Mouse (Mus musculus) urinary bladder, postnatal 14 days (tissue): ENCODE measurements around the gene Abcf2.

Experiments
- DNase-seq: peaks from one replicate; pipeline ENCODE4 v3.0.0; 2021; ENCODE audit warnings: low spot score

Gene Abcf2

GRCm38 (mm10) chr5:24601911-24602750, 24.9 kb upstream of the Abcf2 start:
- DNase-seq: peak; percentile 74

GRCm38 (mm10) chr5:24601071-24601835, 24.0 kb upstream of the Abcf2 start:
- no peak for DNase-seq

GRCm38 (mm10) chr5:24600236-24600635, 23.0 kb upstream of the Abcf2 start:
- no peak for DNase-seq

GRCm38 (mm10) chr5:24599137-24599536, 21.9 kb upstream of the Abcf2 start:
- no peak for DNase-seq

DNA sequence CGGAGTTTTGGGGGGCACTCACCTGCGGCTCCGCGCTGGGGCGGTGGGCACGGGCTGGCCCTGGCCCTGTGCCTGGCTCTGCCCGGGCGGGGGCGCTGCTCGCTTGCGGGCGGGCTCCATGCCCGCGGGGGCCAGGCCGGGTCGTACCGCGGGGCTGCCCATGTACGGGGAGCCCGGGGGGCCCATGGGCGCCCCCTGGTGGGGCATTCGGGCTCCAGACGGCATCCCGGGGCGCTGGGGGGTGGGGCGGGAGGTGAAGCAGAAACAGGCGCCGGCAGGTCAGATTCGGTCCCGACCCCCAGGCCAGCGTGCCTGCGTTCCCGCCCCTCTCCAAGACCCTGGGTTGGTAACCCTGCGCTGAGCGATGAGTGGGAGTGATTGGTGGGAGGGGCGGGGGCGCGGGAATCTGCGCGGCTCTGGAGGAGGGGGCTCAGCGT, 21.3 kb upstream of the Abcf2 start:
- DNase-seq: peak; percentile 62

- DNase-seq: no peak
Observed at GRCm38 (mm10) chr5:24597901-24598569, 20.8 kb upstream of the Abcf2 start.

GRCm38 (mm10) chr5:24597221-24597728, 20.0 kb upstream of the Abcf2 start:
- peak; percentile 81 for DNase-seq

DNA sequence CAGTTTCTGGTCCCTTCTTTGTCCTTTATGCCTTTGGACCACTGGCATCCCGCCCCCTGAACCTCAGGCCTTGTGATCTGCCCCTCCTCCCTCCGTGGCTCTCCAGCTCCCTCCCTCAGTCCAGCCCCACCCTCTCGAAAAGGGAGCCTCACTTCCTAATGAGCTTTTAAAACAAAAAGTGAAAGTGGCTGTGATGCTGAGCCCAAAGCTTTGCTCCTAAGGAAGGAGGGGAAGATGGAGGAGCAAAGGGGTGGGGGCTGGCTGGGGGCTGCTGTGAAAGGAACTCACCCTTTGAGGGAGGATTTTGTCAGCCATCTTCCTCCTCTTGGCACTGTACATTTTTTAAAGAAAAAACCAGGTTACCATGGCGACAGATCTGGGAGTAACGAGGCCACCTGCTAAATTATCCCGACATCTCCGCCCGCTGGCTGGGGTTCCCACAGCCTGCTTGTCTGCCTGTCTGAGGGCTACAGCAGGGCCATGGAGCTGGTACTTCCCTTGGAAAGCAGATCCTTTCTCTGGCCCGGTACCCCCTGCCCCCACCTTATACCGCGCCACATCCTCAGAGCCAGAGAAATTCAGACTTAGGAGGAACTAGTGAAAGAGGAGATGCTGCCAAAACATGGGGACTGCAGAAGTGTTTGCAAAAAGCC, 19.4 kb upstream of the Abcf2 start:
- no peak for DNase-seq

- no peak for DNase-seq
Observed at GRCm38 (mm10) chr5:24595786-24596380, 18.6 kb upstream of the Abcf2 start.

- no peak for DNase-seq
Observed at GRCm38 (mm10) chr5:24595261-24595660, 18.0 kb upstream of the Abcf2 start.

DNA sequence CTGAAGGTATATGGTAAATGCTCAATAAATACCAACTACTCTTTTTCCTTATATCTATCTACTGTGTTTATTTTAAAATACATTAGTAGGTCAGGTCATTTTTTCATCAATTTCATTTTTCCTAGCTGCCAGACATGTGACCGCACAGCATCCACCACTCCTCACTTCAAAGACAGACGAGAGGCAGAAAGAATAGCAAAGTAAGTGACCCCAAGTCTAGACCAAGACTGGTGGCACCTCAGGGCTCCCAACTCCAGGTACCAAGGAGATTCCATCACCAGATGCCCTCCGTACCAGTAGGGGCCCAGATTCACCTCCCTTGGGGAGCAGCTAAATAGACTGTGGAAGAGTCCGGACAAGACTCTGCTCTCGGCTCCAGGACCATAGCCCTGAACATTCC, 17.1 kb upstream of the Abcf2 start:
- no peak for DNase-seq

DNA sequence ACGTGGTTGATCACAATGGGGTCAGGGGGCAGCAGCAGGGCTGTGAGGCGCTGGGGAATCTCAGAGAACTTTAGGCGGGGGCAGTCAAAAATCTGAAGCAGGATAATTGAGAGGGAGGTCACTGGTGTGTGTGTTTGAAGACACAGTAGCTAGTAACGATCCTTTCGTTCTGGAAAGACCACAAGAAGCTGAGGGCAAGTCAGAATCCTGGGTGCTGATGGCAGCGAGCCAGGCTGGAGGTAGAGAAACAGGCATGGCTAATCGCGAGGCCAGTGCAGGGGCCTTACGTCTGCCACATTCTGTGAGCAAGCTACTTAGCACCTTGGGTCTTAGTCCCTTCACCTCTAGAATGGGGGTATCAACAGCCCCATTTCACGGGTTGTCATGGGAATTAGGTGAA, 16.7 kb upstream of the Abcf2 start:
- no peak for DNase-seq

DNA sequence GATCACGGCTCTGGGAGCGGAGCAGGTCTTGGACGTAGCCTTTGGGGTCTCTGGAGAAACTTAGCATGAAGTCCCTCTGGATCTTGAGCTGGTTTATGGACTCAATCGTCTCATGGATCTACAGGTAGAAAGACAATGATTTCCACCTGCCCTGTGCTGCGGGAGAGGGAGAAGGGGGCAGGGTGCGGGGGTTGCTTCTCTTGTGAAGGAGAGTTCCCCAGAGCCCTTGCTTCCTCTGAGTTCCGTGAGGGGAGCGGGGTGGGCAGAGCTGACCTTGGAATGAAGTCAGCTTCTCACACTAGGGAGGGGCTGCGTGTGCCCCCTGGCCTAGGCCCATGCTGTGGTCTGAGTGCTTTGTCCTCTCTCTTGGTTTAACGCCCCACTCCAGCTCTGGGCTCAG, 16.0 kb upstream of the Abcf2 start:
- no peak for DNase-seq

DNA sequence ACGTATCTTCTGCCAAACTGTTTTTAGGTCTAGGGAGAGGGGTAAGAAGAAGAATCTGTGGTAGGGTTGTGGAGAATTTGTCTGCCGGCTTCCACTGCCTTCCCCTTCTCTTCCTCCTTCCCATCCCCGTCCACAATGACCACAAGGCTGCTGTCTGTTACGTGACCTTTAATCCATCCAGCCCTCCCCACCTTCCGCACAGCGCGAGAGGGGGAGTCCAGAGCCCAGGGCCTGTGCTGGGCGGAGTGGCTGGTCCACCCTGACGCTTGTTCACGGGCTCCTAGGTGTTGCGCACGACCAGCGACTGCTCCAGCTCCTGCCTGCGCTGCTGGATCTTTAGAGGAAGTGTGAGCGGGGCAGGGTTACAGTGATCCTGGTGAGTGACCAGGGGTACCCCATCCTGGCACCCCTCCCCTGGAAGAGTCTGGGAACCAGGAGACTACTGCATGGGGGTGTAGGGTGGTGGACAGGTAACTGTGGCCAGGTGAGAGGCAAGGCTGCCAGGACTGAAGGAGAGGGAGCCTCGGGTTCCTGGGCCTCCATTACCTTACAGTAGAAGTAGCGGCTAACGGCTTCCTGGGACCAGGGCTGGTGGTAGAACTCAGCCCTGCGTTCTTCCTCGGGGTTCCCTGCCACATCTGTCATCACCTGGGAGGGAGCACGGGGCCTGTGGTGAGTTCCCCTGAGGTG, 15.3 kb upstream of the Abcf2 start:
- no peak for DNase-seq

DNA sequence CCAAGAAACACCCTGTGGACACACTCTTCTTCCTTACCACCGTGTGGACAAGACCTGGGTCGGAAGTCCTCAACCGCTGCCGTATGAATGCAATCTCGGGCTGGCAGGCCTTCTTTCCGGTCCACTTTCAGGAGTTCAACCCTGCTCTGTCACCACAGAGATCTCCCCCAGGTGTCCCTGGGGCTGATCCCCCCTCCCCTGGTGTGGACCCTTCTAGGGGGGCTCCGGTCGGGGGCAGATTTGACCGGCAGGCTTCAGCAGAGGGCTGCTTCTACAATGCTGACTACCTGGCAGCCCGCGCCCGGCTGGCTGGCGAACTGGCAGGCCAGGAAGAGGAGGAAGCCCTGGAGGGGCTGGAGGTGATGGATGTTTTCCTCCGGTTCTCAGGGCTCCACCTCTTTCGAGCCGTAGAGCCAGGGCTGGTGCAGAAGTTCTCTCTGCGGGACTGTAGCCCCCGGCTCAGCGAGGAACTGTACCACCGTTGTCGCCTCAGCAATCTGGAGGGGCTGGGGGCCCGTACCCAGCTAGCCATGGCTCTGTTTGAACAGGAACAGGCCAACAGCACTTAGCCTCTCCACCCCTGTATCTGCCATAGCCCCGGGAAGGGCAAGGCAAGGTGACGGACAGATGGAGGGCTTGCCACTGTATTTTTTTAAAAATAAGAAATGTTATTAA, 14.7 kb upstream of the Abcf2 start:
- DNase-seq: no peak

GRCm38 (mm10) chr5:24591268-24591721, 14.0 kb upstream of the Abcf2 start:
- DNase-seq: no peak

DNA sequence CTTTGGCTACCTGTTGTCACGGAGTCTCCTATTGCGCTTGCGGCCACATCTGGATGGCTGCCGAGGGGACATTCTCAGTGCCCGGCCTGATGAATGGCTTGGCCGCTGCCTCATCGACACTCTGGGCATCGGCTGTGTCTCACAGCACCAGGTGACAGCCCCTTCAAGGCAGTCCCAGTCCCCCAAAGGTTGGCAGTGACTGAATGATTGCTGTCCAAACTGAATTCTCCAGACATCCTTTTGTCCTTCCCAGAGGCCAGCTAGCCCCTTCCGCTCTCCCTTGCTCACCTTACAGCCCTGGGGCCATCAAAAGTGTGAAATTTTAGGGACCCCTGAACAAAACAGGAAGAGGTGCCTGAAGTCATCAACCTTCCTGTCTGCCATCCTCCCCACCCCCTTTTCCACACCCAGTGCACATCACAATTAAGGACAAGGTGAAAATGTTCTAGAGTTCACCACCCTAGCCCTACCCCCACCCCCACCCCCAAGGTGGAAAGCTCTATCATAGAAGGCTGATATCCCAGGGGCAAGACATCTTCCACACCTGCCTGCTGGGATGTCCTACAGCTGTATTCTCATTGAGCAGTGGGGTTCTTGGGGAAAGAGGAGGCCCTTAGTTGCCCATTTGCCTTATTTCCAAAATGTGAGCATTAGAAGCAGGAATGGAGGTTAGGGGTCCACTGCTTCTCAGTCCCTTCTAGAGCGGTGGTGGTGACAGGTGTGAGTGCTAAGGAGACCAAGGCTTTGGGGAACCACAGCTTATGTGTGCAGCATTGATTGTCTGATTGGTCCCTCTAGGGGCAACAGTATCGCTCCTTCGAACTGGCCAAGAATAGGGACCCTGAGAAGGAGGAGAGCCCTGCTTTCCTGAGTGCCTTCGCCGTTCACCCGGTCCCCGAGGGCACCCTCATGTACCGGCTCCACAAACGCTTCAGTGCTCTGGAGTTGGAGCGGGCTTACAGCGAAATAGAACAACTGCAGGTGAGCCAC, 12.5 kb upstream of the Abcf2 start:
- no peak for DNase-seq

- DNase-seq: no peak
Observed at GRCm38 (mm10) chr5:24587200-24587577, 9.9 kb upstream of the Abcf2 start.

DNA sequence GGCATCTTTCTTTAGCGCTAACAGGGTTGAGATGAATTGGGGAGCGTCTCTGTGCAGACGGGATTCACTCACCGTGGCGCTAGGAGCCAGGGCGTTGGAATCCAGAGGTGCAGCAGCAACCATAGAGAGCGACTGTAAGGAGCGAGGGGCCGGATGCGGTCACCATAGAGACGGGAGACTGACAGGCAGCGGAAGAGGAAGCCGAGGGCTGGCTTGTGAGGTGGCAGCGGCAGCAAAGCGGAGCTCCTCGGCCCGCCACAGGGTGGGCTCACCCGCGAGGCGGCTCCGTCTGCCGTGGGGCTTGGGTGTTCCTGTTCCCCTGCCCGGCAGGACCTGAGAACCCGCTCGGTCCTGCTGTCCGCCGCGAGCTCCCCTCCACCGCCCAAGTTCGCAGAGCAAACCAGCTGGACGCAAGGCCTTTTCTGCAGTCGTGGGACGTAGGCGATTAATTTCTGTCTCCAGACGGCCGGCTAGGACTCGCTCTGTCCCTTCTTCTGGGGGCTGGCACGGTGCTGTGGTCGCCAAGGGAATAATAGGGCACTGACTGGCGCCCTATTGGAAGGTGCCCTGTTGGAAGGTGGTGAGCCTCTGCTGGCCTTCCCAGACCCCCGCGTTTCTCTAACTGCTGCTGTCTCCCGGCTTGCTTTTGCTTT, 9.4 kb upstream of the Abcf2 start, which contains the start of gene Chpf2:
TSS of gene Chpf2 (plus strand) at position 195 of the 653 bp plus-strand sequence.
- peak; percentile 83 for DNase-seq
